Mouse (Mus musculus) kidney, postnatal 4 days (tissue): ENCODE results near the gene Gm49320.
A peak's percentile ranks its signal among the peaks of the same experiment; 100 is the strongest.
"Not testable (repeated sequence)": the region's sequence is repeated elsewhere in the genome, so short reads cannot be mapped to it uniquely, and the experiment has no call there.

Experiments
- DNase-seq, 2 experiments: peaks; one replicate each; pipeline ENCODE4 v3.0.0; 2021; ENCODE audit warnings: mixed read lengths in 2 of 2

Gene Gm49320

DNA sequence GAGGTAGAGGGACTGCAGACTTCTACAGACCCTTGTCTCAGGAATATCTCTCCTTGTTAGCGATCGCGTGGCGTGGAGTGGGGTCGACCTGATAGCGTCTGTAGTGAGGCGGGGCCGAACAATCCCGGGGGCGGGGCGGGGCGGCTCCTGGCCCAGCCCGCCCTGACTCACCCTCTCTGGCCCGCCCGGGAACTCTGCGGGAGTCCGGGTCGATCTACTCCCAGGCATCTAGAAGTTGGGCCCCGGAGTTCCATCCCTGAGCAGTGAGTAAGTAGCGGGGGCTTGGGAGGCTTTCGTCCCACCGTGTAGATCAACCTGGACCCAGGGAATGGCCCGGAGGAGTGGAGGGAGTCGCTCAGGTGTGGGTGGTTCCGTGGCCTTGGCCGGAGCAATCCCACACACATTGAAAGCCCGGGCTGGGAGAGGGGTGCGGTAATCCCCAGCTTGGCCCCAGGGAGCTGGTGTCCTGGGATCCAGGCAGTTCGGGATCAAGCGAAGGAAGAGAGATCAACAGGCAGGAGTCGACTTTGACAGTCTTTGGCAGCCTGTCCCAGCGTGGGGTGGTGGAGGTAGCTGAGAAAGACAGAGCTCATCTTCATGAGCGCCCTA lies 11.8 kb upstream of the Gm49320 start, which contains the start of gene Lrrc8e:
Gene Lrrc8e (plus strand): TSS at position 89 of the 609 bp plus-strand sequence.
- DNase-seq = peak; percentile 42 to 64

GRCm38 (mm10) chr8:4227919-4228318 lies 10.7 kb upstream of the Gm49320 start:
- DNase-seq = no peak

DNA sequence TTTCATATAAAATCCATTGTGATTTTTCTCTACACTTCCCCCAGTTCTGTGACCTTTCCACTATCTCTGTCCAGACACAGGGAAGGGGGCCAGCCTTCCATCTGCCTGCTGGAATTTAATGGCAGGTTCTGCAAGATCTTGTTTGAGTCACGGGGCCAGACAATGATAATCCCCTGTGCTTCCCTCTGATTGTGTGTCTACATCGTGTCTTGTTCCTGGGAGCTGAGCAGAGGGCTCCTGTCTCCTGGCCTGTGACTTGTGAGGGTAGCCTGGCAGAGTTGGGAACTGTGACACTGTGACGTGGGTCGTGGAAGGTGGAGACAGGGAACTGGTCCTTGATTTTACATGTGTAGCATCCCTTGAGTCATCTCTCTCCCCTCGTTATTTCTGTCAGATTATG lies 8.9 kb upstream of the Gm49320 start:
- no peak for DNase-seq

GRCm38 (mm10) chr8:4230612-4231351 lies 7.9 kb upstream of the Gm49320 start:
- DNase-seq = no peak

DNA sequence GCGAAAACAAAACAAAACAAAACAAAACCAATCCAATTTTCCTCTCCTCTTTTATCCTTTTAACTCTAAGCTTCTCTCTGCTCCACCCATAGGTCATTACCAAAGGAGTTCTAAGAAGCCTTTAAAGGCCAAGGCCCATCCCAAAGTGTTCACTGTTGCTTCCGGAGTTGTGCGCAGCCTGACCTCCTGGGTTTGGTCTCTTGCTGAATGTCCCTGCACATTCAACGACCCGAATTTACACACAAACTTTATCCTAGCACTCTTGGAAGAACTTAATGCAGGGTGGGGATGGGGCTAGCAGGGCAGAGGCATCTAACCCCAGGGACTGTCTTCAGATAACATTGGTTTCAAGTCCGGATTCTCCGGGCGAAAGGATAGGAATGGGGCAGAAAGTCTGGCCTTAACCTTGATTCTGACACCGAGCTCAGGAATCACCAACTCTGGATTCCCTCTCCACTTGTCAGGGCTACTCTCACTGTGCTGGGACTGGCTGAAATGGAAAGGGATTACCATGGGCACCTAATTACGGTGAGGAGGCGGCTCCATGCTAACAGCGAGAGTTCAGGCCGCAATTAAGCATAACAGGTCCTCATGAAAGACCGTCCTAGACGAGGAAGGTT lies 741 bp upstream of the Gm49320 start:
- DNase-seq = peak; percentile 21 to 57

GRCm38 (mm10) chr8:4239193-4239890 lies 677 bp downstream of the Gm49320 start:
- DNase-seq = no peak

- DNase-seq = no peak
Observed at GRCm38 (mm10) chr8:4245061-4245460, 6.4 kb downstream of the Gm49320 start.

GRCm38 (mm10) chr8:4245737-4246136 lies 7.1 kb downstream of the Gm49320 start:
- DNase-seq = no peak

GRCm38 (mm10) chr8:4247241-4247640 lies 8.6 kb downstream of the Gm49320 start:
- no peak for DNase-seq

DNA sequence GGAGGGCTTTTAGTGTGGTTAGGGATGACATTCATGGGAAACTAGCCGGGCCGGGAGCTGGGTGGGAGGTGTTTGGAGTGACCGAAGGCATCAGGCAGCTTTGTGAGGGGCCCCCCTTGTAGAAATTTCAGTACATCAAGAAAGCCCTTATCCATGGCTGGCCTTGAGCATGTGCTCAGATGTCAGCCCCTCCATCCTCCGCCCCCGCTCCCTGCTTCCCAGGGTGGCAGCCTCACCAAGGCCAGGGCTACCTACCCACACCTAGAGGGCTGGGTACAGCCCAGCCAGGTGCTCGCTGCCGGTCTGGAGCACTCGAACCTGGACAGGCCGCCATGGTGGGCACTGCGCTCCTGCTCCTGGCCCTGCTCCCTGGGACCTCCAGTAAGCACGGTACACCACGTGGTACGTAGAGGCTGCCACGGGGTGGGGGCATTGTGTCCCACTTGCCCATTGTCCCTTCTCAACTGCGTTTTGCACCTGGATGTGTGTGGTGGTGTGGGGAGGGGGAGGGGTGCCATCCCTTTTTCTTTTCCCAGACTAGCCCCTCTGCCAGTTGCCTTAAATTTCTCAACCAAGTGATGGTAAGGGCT lies 9.4 kb downstream of the Gm49320 start, which contains the start of gene Tgfbr3l:
Gene Tgfbr3l (plus strand): TSS at position 264 of the 590 bp plus-strand sequence.
- no peak for DNase-seq

DNA sequence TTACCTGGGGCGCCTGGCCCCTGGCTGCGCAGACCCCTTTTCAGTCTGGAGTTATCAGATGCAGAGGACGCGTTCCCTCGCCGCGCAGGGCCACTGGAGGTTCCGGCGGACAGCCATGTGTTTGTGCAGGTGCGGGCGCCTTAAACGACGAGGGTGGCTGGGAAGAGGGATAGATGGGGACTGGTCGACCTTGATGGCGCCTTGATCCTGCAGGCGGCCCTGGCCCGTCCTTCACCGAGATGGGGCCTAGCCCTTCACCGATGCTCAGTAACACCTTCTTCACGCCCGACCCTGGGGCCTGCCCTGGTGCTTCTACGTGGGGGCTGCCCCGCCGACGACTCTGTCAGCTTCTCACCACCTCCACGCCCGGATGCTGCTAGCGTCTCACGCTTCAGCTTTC lies 10.5 kb downstream of the Gm49320 start:
- DNase-seq = peak; percentile 82 to 84

- DNase-seq = peak; percentile 92 to 94
Observed at GRCm38 (mm10) chr8:4250306-4250970, 11.8 kb downstream of the Gm49320 start.

DNA sequence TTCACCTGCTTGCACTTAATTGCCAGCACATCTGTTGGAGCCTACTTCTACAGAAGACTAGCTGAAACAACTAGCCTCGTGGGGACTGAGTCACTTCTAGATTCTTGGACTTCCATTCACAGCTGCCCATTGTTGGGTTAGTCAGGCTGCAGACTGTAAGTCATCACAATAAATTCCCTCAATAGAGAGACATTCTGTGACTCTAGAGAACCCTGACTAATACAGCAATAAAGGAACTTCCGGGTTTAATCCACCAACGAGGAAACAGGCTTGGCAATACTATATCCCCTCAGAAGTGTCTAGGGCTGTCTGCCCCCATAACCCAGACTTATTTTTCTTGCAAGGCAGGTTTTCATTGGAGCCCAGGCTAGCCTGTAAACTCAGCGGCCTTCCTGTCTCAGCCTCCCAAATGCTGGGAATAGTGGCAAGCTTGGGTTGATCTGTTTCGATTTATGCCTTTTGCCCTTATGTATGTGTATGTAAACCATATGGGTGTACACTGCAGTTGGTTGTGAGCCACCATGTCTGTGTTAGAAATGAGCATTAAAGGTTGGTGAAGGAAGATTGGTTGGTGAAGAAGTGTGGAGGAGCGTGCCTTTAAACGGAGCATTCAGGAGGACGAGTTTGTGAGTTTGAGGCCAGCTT lies 13.6 kb downstream of the Gm49320 start:
- DNase-seq = no peak

GRCm38 (mm10) chr8:4252934-4253841 lies 14.5 kb downstream of the Gm49320 start, which contains the start of gene Snapc2:
Snapc2 (plus strand) TSS chr8:4253080.
- DNase-seq = peak; percentile 99

- peak; percentile 71 to 84 for DNase-seq
Observed at GRCm38 (mm10) chr8:4254001-4254400, 15.3 kb downstream of the Gm49320 start.

- not testable (repeated sequence) for DNase-seq
Observed at GRCm38 (mm10) chr8:4255471-4255870, 16.8 kb downstream of the Gm49320 start.

DNA sequence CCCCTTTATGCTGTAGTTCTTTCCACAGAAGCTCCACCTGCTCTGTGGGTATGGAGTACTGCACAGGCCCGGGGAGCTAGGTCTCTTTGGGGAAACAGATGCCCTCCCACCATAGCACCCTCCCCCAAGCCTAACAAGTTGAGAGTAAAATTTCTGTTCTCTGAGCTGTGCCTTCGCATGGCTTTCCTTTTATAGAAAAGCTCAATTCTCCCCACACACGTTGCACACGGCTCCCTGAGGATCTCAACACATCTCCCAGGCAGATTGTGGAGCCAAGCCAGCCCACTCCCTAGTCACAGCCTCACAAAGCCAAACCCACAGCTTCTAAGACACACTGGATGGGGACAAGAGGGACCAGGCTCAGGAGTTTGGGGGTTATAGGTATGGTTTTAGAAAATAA lies 18.2 kb downstream of the Gm49320 start:
- peak in 1 of 2 experiments; percentile 20 for DNase-seq

DNA sequence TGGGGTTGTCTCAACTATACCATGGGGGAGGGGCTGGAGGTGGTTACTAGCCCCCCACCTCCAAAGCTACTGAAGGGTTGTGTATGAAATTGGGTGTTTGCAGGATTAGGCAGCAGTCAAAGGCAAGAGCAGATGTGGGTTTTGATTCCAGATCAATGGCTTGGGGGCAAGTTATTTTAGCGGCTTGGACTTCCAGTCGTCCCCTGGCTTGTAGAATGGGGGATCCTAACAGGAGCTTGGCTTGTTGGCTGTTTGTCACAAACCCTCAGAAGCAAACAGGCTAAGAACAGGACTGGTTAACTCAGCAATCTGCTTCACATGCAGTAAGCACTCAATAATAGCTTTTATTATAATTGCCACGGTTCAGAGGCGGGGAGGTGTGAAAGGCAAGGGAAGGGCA lies 18.7 kb downstream of the Gm49320 start:
- DNase-seq = no peak

- peak; percentile 90 to 92 for DNase-seq
Observed at GRCm38 (mm10) chr8:4258233-4258632, 19.6 kb downstream of the Gm49320 start.

GRCm38 (mm10) chr8:4258678-4259077 lies 20.0 kb downstream of the Gm49320 start:
- no peak for DNase-seq
